Mouse (Mus musculus) heart, postnatal 0 days (tissue): ENCODE data around the gene Mccc2.

ENCODE experiments used
- CTCF ChIP-seq: IDR thresholded peaks from 2 replicates; pipeline ENCODE4 v1.5.1; 2016; ENCODE audit warnings: antibody characterized with exemption, control low read depth, low read depth
- EP300 ChIP-seq: IDR thresholded peaks from 2 replicates; pipeline ENCODE4 v1.6.1; 2016; ENCODE audit warnings: antibody characterized with exemption, low read depth

GRCm38 (mm10) chr13:100001790-100002196 is 13.6 kb downstream of the Mccc2 start:
- TF ChIP-seq CTCF (peak; percentile 87), EP300 (no peak)
